Mouse (Mus musculus): ENCODE measurements around the gene Retn. TPM values are rescaled to one million over a fixed set of nuclear protein-coding genes. Genes with fewer than 3 reads are reported as not detected.

Retn gene
- total RNA-seq, 2 experiments from 2014 or later: 0.61 to 0.75 TPM

Other genes with a start within 250 kb of the Retn start
- 1 to 10 TPM; 3.0 to 3.6 TPM for gene Pex11g, start 188.1 kb upstream of the Retn start, total RNA-seq (2021)
- gene Tex45, start 184.9 kb upstream of the Retn start, total RNA-seq (2021): under 1 TPM in 1 of 2 experiments, not detected in 1; 0.14 TPM
- 10 to 100 TPM; 16.0 to 18.7 TPM for gene Zfp358, start 162.6 kb upstream of the Retn start, total RNA-seq (2021)
- gene Mcoln1, start 155.3 kb upstream of the Retn start, total RNA-seq (2021): 10 to 100 TPM; 19.0 to 23.9 TPM
- gene Pnpla6, start 140.4 kb upstream of the Retn start, total RNA-seq (2021): 10 to 100 TPM; 13.6 to 15.4 TPM
- gene C330021F23Rik, start 87.8 kb upstream of the Retn start, total RNA-seq (2021): under 1 TPM in 1 of 2 experiments, not detected in 1; 0.21 TPM
- gene Camsap3, start 68.5 kb upstream of the Retn start, total RNA-seq (2021): 1 to 10 TPM in 1 of 2 experiments, under 1 TPM in 1; 0.97 to 1.5 TPM
- 10 to 100 TPM; 14.9 to 16.4 TPM for gene Xab2, start 34.5 kb upstream of the Retn start, total RNA-seq (2021)
- 10 to 100 TPM; 76.0 to 76.5 TPM for gene Pet100, start 34.2 kb upstream of the Retn start, total RNA-seq (2021)
- not detected for gene Pcp2, start 30.2 kb upstream of the Retn start, total RNA-seq (2021)
- 1 to 10 TPM; 4.0 to 6.7 TPM for gene Stxbp2, start 24.8 kb upstream of the Retn start, total RNA-seq (2021)
- gene Mcemp1, start 10.0 kb downstream of the Retn start, total RNA-seq (2021): under 1 TPM in 1 of 2 experiments, not detected in 1; 0.41 TPM
- gene Fcor, start 16.6 kb downstream of the Retn start, total RNA-seq (2021): 1 to 10 TPM; 1.6 to 2.0 TPM
- gene Trappc5, start 20.5 kb downstream of the Retn start, total RNA-seq (2021): 10 to 100 TPM; 24.2 to 24.9 TPM
- gene Fcer2a, start 38.4 kb downstream of the Retn start, total RNA-seq (2021): 1 to 10 TPM; 1.1 to 1.4 TPM
- gene Clec4g, start 64.9 kb downstream of the Retn start, total RNA-seq (2021): not detected
- not detected for gene Cd209a, start 93.2 kb downstream of the Retn start, total RNA-seq (2021)
- gene Cd209e, start 198.5 kb downstream of the Retn start, total RNA-seq (2021): not detected
- gene Cd209d, start 222.8 kb downstream of the Retn start, total RNA-seq (2021): under 1 TPM in 1 of 2 experiments, not detected in 1; 0.38 TPM

Measured in gastrocnemius, postnatal 10 days (tissue).